Mouse (Mus musculus) lung, embryonic 14.5 days (tissue): ENCODE measurements around the gene Akp3. TPM values are rescaled to one million over a fixed set of nuclear protein-coding genes. Genes with fewer than 3 reads are reported as not detected.

Source experiments
- ATAC-seq: fragments of 200-750 bp; cut with Nextera tagmentation; 2 replicates; pipeline ENCODE4 v1.8.0; 2017; ENCODE audit warnings: mild to moderate bottlenecking, moderate TSS enrichment, moderate library complexity; ENCODE audit not compliant: insufficient read depth
- DNase-seq: peaks from one replicate; pipeline ENCODE4 v3.0.0-alpha.2; 2015
- H3K27ac ChIP-seq: fragments of 300-500 bp; sonication (generic); 2 replicates; pipeline ENCODE4 v1.5.1; 2014; ENCODE audit warnings: low read depth, mild to moderate bottlenecking, moderate library complexity
- H3K27me3 ChIP-seq: fragments of 300-500 bp; sonication (generic); 2 replicates; pipeline ENCODE4 v1.6.1; 2014; ENCODE audit warnings: low read length, control low read depth; ENCODE audit not compliant: insufficient read depth
- H3K36me3 ChIP-seq: fragments of 300-500 bp; sonication (generic); 2 replicates; pipeline ENCODE4 v1.6.1; 2014; ENCODE audit warnings: control low read depth; ENCODE audit not compliant: insufficient read depth
- H3K4me1 ChIP-seq: fragments of 300-500 bp; sonication (generic); 2 replicates; pipeline ENCODE4 v1.6.1; 2014; ENCODE audit warnings: antibody characterized with exemption, control low read depth; ENCODE audit not compliant: insufficient read depth
- H3K4me2 ChIP-seq: fragments of 300-500 bp; sonication (generic); 2 replicates; pipeline ENCODE4 v1.6.1; 2014; ENCODE audit warnings: mild to moderate bottlenecking
- H3K4me3 ChIP-seq: fragments of 300-500 bp; sonication (generic); 2 replicates; pipeline ENCODE4 v1.5.1; 2014; ENCODE audit warnings: low read depth, low read length
- H3K9ac ChIP-seq: fragments of 300-500 bp; sonication (generic); 2 replicates; pipeline ENCODE4 v1.6.1; 2014
- H3K9me3 ChIP-seq: fragments of 300-500 bp; sonication (generic); 2 replicates; pipeline ENCODE4 v1.6.1; 2016; ENCODE audit warnings: low read depth, low read length, control low read depth
- CTCF ChIP-seq: IDR thresholded peaks from 2 replicates; pipeline ENCODE4 v1.5.1; 2016; ENCODE audit warnings: antibody characterized with exemption, low read depth
- WGBS: fragments of 180-500 bp; shearing (Covaris S2); extraction: QIAGEN DNeasy Blood & Tissue Kit; methylation state at CpG from one replicate; pipeline ENCODE4 v1.1.7; 2014; 5-methylcytosine and 5-hydroxymethylcytosine counted together
- polyA plus RNA-seq: library from polyadenylated mRNA; unstranded; fragments of >200 nt; fragmentation: Nextera tagmentation; extraction: Ambion mirVana; gene quantifications from 2 replicates; pipeline ENCODE4 v1.2.1, GENCODE M21; 2014

Akp3 gene
- polyA plus RNA-seq: not detected in 2 replicates

- 68% methylated on average over 6 of the region's 6 CpGs for WGBS
- DNase-seq: no peak
- Histone ChIP-seq H3K4me2 (no peak within 1 kb of the TSS), H3K36me3 (no peaks in the 10 kb centered on the region), H3K4me3 (no peak within 1 kb of the TSS), H3K9ac (no peak within 1 kb of the TSS), H3K27ac (no peak within 1 kb of the TSS), H3K9me3 (no peaks in the 10 kb centered on the region), H3K27me3 (peaks cover 32% of the 10 kb centered on the region), H3K4me1 (no peaks in the 10 kb centered on the region)
- no peak for ATAC-seq
- TF ChIP-seq CTCF: no peak
These were observed at the start of gene Akp3 for GRCm38 (mm10) chr1:87124673-87125072. Gene Akp3 (plus strand): TSS chr1:87124973.

- Histone ChIP-seq H3K4me2 (no peak overlapping the region), H3K27ac (no peak overlapping the region), H3K27me3 (no peaks in the 10 kb centered on the region), H3K4me3 (no peak overlapping the region), H3K36me3 (no peaks in the 10 kb centered on the region), H3K9ac (no peak overlapping the region), H3K4me1 (no peaks in the 10 kb centered on the region), H3K9me3 (no peaks in the 10 kb centered on the region)
- DNase-seq: no peak
- no peak for TF ChIP-seq CTCF
- no peak for ATAC-seq
- WGBS: 52% methylated on average over 4 of the region's 4 CpGs
These were observed 38.6 kb upstream of the Akp3 start for GRCm38 (mm10) chr1:87086196-87086595.

- DNase-seq: no peak
- H3K4me3 ChIP-seq: no peak overlapping the region
- no peak overlapping the region for H3K4me2 ChIP-seq
- H3K9me3 ChIP-seq: no peaks in the 10 kb centered on the region
- no peaks in the 10 kb centered on the region for H3K36me3 ChIP-seq
- no peaks in the 10 kb centered on the region for H3K4me1 ChIP-seq
- H3K27ac ChIP-seq: no peak overlapping the region
- no peak overlapping the region for H3K9ac ChIP-seq
- WGBS: 62% methylated on average over 17 of the region's 17 CpGs
- ATAC-seq: no peak
- TF ChIP-seq CTCF: peak; percentile 50
- H3K27me3 ChIP-seq: no peaks in the 10 kb centered on the region
These were observed 37.8 kb upstream of the Akp3 start for GRCm38 (mm10) chr1:87086964-87087363.

- 83% methylated on average over 11 of the region's 11 CpGs for WGBS
These were observed 35.5 kb upstream of the Akp3 start for GRCm38 (mm10) chr1:87089251-87089650.

GRCm38 (mm10) chr1:87089828-87090227 is 34.9 kb upstream of the Akp3 start, which contains the start of gene Alppl2:
Gene Alppl2 (minus strand): TSS chr1:87089928.
- no peak for TF ChIP-seq CTCF
- ATAC-seq (no peak), DNase-seq (no peak)
- no peak within 1 kb of the TSS for H3K4me2 ChIP-seq
- no peak within 1 kb of the TSS for H3K9ac ChIP-seq
- WGBS: 78% methylated on average over 4 of the region's 4 CpGs
- H3K27ac ChIP-seq: no peak within 1 kb of the TSS
- no peaks in the 10 kb centered on the region for H3K36me3 ChIP-seq
- no peaks in the 10 kb centered on the region for H3K27me3 ChIP-seq
- H3K9me3 ChIP-seq: no peaks in the 10 kb centered on the region
- no peak within 1 kb of the TSS for H3K4me3 ChIP-seq
- no peaks in the 10 kb centered on the region for H3K4me1 ChIP-seq

More at GRCm38 (mm10) chr1:87089251-87089650, 35.5 kb upstream of the Akp3 start:
- DNase-seq (no peak), ATAC-seq (no peak)
- Histone ChIP-seq H3K9me3 (no peaks in the 10 kb centered on the region), H3K27ac (no peak overlapping the region), H3K4me2 (no peak overlapping the region), H3K36me3 (no peaks in the 10 kb centered on the region), H3K27me3 (no peaks in the 10 kb centered on the region), H3K4me3 (no peak overlapping the region), H3K9ac (no peak overlapping the region), H3K4me1 (no peaks in the 10 kb centered on the region)
- no peak for TF ChIP-seq CTCF

- no peak for DNase-seq
- WGBS: 70% methylated on average over 8 of the region's 8 CpGs
- no peak overlapping the region for H3K4me2 ChIP-seq
These were observed 29.1 kb upstream of the Akp3 start for GRCm38 (mm10) chr1:87095642-87096041.

GRCm38 (mm10) chr1:87098358-87098975 is 26.3 kb upstream of the Akp3 start:
- WGBS: 10% methylated on average over 30 of the region's 30 CpGs
- Histone ChIP-seq H3K36me3 (no peaks in the 10 kb centered on the region), H3K4me3 (no peak overlapping the region), H3K9me3 (no peaks in the 10 kb centered on the region), H3K9ac (no peak overlapping the region), H3K4me1 (no peaks in the 10 kb centered on the region), H3K4me2 (no peak overlapping the region), H3K27ac (no peak overlapping the region), H3K27me3 (no peaks in the 10 kb centered on the region)
- ATAC-seq (peak; percentile 76), DNase-seq (peak; percentile 74)
- TF ChIP-seq CTCF: peak; percentile 79

More at GRCm38 (mm10) chr1:87095642-87096041, 29.1 kb upstream of the Akp3 start:
- Histone ChIP-seq H3K9ac (no peak overlapping the region), H3K27ac (no peak overlapping the region), H3K9me3 (no peaks in the 10 kb centered on the region), H3K27me3 (no peaks in the 10 kb centered on the region), H3K4me1 (no peaks in the 10 kb centered on the region), H3K36me3 (no peaks in the 10 kb centered on the region), H3K4me3 (no peak overlapping the region)
- no peak for TF ChIP-seq CTCF
- no peak for ATAC-seq

GRCm38 (mm10) chr1:87101411-87101810 is 23.4 kb upstream of the Akp3 start, which contains the start of gene Alpi:
Gene Alpi (minus strand): TSS chr1:87101606.
- H3K36me3 ChIP-seq: no peaks in the 10 kb centered on the region
- DNase-seq: no peak
- no peaks in the 10 kb centered on the region for H3K9me3 ChIP-seq
- ATAC-seq: no peak
- no peak within 1 kb of the TSS for H3K27ac ChIP-seq
- no peak within 1 kb of the TSS for H3K4me2 ChIP-seq
- H3K27me3 ChIP-seq: no peaks in the 10 kb centered on the region
- TF ChIP-seq CTCF: no peak
- no peak within 1 kb of the TSS for H3K4me3 ChIP-seq
- no peak within 1 kb of the TSS for H3K9ac ChIP-seq
- no peaks in the 10 kb centered on the region for H3K4me1 ChIP-seq
- WGBS: 92% methylated on average over 1 of the region's 1 CpGs
